Mouse (Mus musculus) megakaryocyte, embryonic 14.5 days (primary cell): Measurements from ENCODE around the gene Palm.

Experiments used
- FLI1 ChIP-seq: IDR thresholded peaks from 2 replicates; pipeline ENCODE4 v1.6.1; 2012; ENCODE audit warnings: low read length, inconsistent platforms, mixed read lengths
- GATA1 ChIP-seq: IDR thresholded peaks from 3 replicates; pipeline ENCODE4 v1.6.1; 2012; ENCODE audit warnings: mixed read lengths, low read length, inconsistent platforms, borderline replicate concordance

GRCm38 (mm10) chr10:79745898-79746773, 47.2 kb upstream of the Palm start, which contains the start of gene Polrmt:
- no peak for TF ChIP-seq GATA1
- TF ChIP-seq FLI1: no peak
